Mouse (Mus musculus) hindbrain, embryonic 16.5 days (tissue): ENCODE data around the gene Gfod1. TPM values are rescaled to one million over a fixed set of nuclear protein-coding genes. Genes with fewer than 3 reads are reported as not detected.
A peak's percentile ranks its signal among the peaks of the same experiment; 100 is the strongest.

Source experiments
- ATAC-seq: fragments of 200-750 bp; cut with Nextera tagmentation; 2 replicates; pipeline ENCODE4 v1.8.0; 2017; ENCODE audit warnings: moderate TSS enrichment, moderate library complexity
- H3K27ac ChIP-seq: fragments of 300-500 bp; sonication (generic); 2 replicates; pipeline ENCODE4 v1.5.1; 2014; ENCODE audit warnings: low read depth, mild to moderate bottlenecking, control low read depth, low read length, moderate library complexity
- H3K27me3 ChIP-seq: fragments of 300-500 bp; sonication (generic); replicated peaks from 2 replicates; pipeline ENCODE4 v1.6.1; 2014; ENCODE audit warnings: low read length; ENCODE audit not compliant: control insufficient read depth, insufficient read depth
- H3K36me3 ChIP-seq: fragments of 300-500 bp; sonication (generic); 2 replicates; pipeline ENCODE4 v1.6.1; 2014; ENCODE audit warnings: mild to moderate bottlenecking, low read length, moderate library complexity, mixed read lengths; ENCODE audit not compliant: control insufficient read depth, insufficient read depth
- H3K4me1 ChIP-seq: fragments of 300-500 bp; sonication (generic); 2 replicates; pipeline ENCODE4 v1.6.1; 2014; ENCODE audit warnings: low read depth, low read length; ENCODE audit not compliant: control insufficient read depth, insufficient read depth
- H3K4me2 ChIP-seq: fragments of 300-500 bp; sonication (generic); 2 replicates; pipeline ENCODE4 v1.6.1; 2014; ENCODE audit warnings: mild to moderate bottlenecking, low read length, control low read depth, moderate library complexity
- H3K4me3 ChIP-seq: fragments of 300-500 bp; sonication (generic); 2 replicates; pipeline ENCODE4 v1.5.1; 2014; ENCODE audit warnings: mild to moderate bottlenecking, low read length, control low read depth, moderate library complexity
- H3K9ac ChIP-seq: fragments of 300-500 bp; sonication (generic); 2 replicates; pipeline ENCODE4 v1.6.1; 2014; ENCODE audit warnings: low read depth, mild to moderate bottlenecking, control low read depth, low read length, moderate library complexity
- H3K9me3 ChIP-seq: fragments of 300-500 bp; sonication (generic); 2 replicates; pipeline ENCODE4 v1.6.1; 2014; ENCODE audit warnings: mild to moderate bottlenecking, low read length, moderate library complexity; ENCODE audit not compliant: control insufficient read depth
- WGBS: fragments of 180-500 bp; shearing (Covaris S2); extraction: QIAGEN DNeasy Blood & Tissue Kit; methylation state at CpG from one replicate; pipeline ENCODE4 v1.1.7; 2014; 5-methylcytosine and 5-hydroxymethylcytosine counted together
- polyA plus RNA-seq: library from polyadenylated mRNA; unstranded; fragments of >200 nt; fragmentation: Nextera tagmentation; extraction: Ambion mirVana; gene quantifications from 2 replicates; pipeline ENCODE4 v1.2.1, GENCODE M21; 2015

Gfod1 gene
- polyA plus RNA-seq, 1 experiment from 2014 or later, result 2.4 TPM

GRCm38 (mm10) chr13:43331721-43332444 lies 27.9 kb upstream of the Gfod1 start:
- no peaks in the 10 kb centered on the region for H3K9me3 ChIP-seq
- no peaks in the 10 kb centered on the region for H3K4me1 ChIP-seq
- 74% methylated on average over 11 of the region's 11 CpGs for WGBS
- no peak overlapping the region for H3K27ac ChIP-seq
- no peak overlapping the region for H3K4me3 ChIP-seq
- no peak overlapping the region for H3K9ac ChIP-seq
- ATAC-seq, result no peak
- no peaks in the 10 kb centered on the region for H3K27me3 ChIP-seq
- no peaks in the 10 kb centered on the region for H3K36me3 ChIP-seq
- no peak overlapping the region for H3K4me2 ChIP-seq

GRCm38 (mm10) chr13:43325427-43325826 lies 21.5 kb upstream of the Gfod1 start:
- 77% methylated on average over 1 of the region's 1 CpGs for WGBS
- H3K9ac ChIP-seq, result no peak overlapping the region
- H3K4me3 ChIP-seq, result no peak overlapping the region
- no peak overlapping the region for H3K4me2 ChIP-seq
- H3K36me3 ChIP-seq, result no peaks in the 10 kb centered on the region
- H3K27me3 ChIP-seq, result no peaks in the 10 kb centered on the region
- H3K27ac ChIP-seq, result no peak overlapping the region
- H3K4me1 ChIP-seq, result no peaks in the 10 kb centered on the region
- H3K9me3 ChIP-seq, result no peaks in the 10 kb centered on the region
- no peak for ATAC-seq

GRCm38 (mm10) chr13:43321492-43321891 lies 17.5 kb upstream of the Gfod1 start:
- WGBS, result 68% methylated on average over 2 of the region's 2 CpGs

GRCm38 (mm10) chr13:43319396-43319795 lies 15.4 kb upstream of the Gfod1 start:
- Histone ChIP-seq H3K9ac (no peak overlapping the region), H3K9me3 (no peaks in the 10 kb centered on the region), H3K27ac (no peak overlapping the region), H3K4me3 (no peak overlapping the region), H3K27me3 (no peaks in the 10 kb centered on the region), H3K4me1 (no peaks in the 10 kb centered on the region), H3K36me3 (no peaks in the 10 kb centered on the region), H3K4me2 (no peak overlapping the region)
- no peak for ATAC-seq
- WGBS, result 82% methylated on average over 3 of the region's 3 CpGs

More at GRCm38 (mm10) chr13:43321492-43321891, 17.5 kb upstream of the Gfod1 start:
- Histone ChIP-seq H3K9me3 (no peaks in the 10 kb centered on the region), H3K4me3 (no peak overlapping the region), H3K27me3 (no peaks in the 10 kb centered on the region), H3K4me1 (no peaks in the 10 kb centered on the region), H3K4me2 (no peak overlapping the region), H3K9ac (no peak overlapping the region), H3K27ac (no peak overlapping the region), H3K36me3 (no peaks in the 10 kb centered on the region)
- no peak for ATAC-seq

GRCm38 (mm10) chr13:43317411-43317810 lies 13.4 kb upstream of the Gfod1 start:
- WGBS, result 75% methylated on average over 5 of the region's 5 CpGs
- no peaks in the 10 kb centered on the region for H3K27me3 ChIP-seq
- no peak overlapping the region for H3K27ac ChIP-seq
- H3K4me1 ChIP-seq, result no peaks in the 10 kb centered on the region
- H3K4me2 ChIP-seq, result no peak overlapping the region
- H3K36me3 ChIP-seq, result no peaks in the 10 kb centered on the region
- no peaks in the 10 kb centered on the region for H3K9me3 ChIP-seq
- H3K4me3 ChIP-seq, result no peak overlapping the region
- H3K9ac ChIP-seq, result no peak overlapping the region
- ATAC-seq, result no peak

GRCm38 (mm10) chr13:43305181-43305924 lies 1.4 kb upstream of the Gfod1 start:
- H3K4me2 ChIP-seq, result peak overlapping the region; percentile 63
- WGBS, result 73% methylated on average over 15 of the region's 15 CpGs
- H3K9ac ChIP-seq, result no peak overlapping the region; the same call in 1 of the 2 replicates
- no peaks in the 10 kb centered on the region for H3K36me3 ChIP-seq
- no peak overlapping the region for H3K27ac ChIP-seq
- H3K4me1 ChIP-seq, result peaks cover 27% of the 10 kb centered on the region
- H3K9me3 ChIP-seq, result peaks cover 5% of the 10 kb centered on the region; the same call in 1 of the 2 replicates
- H3K4me3 ChIP-seq, result no peak overlapping the region
- no peaks in the 10 kb centered on the region for H3K27me3 ChIP-seq
- ATAC-seq, result no peak

GRCm38 (mm10) chr13:43304700-43305099 lies 728 bp upstream of the Gfod1 start:
- Histone ChIP-seq H3K4me3 (peak overlapping the region; percentile 93), H3K4me2 (peak overlapping the region; percentile 63), H3K36me3 (no peaks in the 10 kb centered on the region), H3K9me3 (peaks cover 5% of the 10 kb centered on the region; the same call in 1 of the 2 replicates), H3K4me1 (peaks cover 33% of the 10 kb centered on the region), H3K27ac (peak overlapping the region; percentile 88; the same call in 1 of the 2 replicates), H3K9ac (peak overlapping the region; percentile 93), H3K27me3 (no peaks in the 10 kb centered on the region)
- WGBS, result 9% methylated on average over 11 of the region's 11 CpGs
- ATAC-seq, result peak; percentile 25

GRCm38 (mm10) chr13:43303161-43303965 lies 609 bp downstream of the Gfod1 start:
- ATAC-seq, result peak; percentile 21
- H3K36me3 ChIP-seq, result no peaks in the 10 kb centered on the region
- WGBS, result under 1% methylated on average over 77 of the region's 78 CpGs
- peaks cover 38% of the 10 kb centered on the region for H3K4me1 ChIP-seq
- H3K4me3 ChIP-seq, result peak overlapping the region; percentile 93
- peak overlapping the region; percentile 63 for H3K4me2 ChIP-seq
- peak overlapping the region; percentile 88 for H3K27ac ChIP-seq
- H3K9ac ChIP-seq, result peak overlapping the region; percentile 93
- H3K9me3 ChIP-seq, result no peaks in the 10 kb centered on the region
- H3K27me3 ChIP-seq, result no peaks in the 10 kb centered on the region
